Mouse (Mus musculus) limb, embryonic 14.5 days (tissue): ENCODE measurements at regions not wholly inside any gene's neighbourhood (a gene's known extent, or its start where the extent isn't known, plus 50 kb on each side); places are given as distances from the start of the nearest gene placed in this dataset.
A peak's percentile ranks its signal among the peaks of the same experiment; 100 is the strongest.

Experiments used
- ATAC-seq: fragments of 200-750 bp; cut with Nextera tagmentation; 2 replicates; pipeline ENCODE4 v1.8.0; 2017; ENCODE audit warnings: low read depth, moderate number of reproducible peaks, moderate TSS enrichment; ENCODE audit not compliant: low FRiP score
- DNase-seq: peaks from one replicate; pipeline ENCODE4 v3.0.0-alpha.2; 2015; ENCODE audit warnings: low spot score
- H3K27ac ChIP-seq: fragments of 300-500 bp; sonication (generic); replicated peaks from 2 replicates; pipeline ENCODE4 v1.5.1; 2014; ENCODE audit warnings: low read depth, mild to moderate bottlenecking, low read length, moderate library complexity, mixed read lengths
- H3K27me3 ChIP-seq: fragments of 300-500 bp; sonication (generic); 2 replicates; pipeline ENCODE4 v1.6.1; 2014; ENCODE audit warnings: low read length, mixed read lengths; ENCODE audit not compliant: control insufficient read depth, insufficient read depth
- H3K36me3 ChIP-seq: fragments of 300-500 bp; sonication (generic); 2 replicates; pipeline ENCODE4 v1.6.1; 2014; ENCODE audit warnings: mild to moderate bottlenecking, low read length, moderate library complexity, mixed read lengths; ENCODE audit not compliant: control insufficient read depth, insufficient read depth
- H3K4me1 ChIP-seq: fragments of 300-500 bp; sonication (generic); 2 replicates; pipeline ENCODE4 v1.6.1; 2014; ENCODE audit warnings: antibody characterized with exemption, low read length, mixed read lengths; ENCODE audit not compliant: control insufficient read depth, insufficient read depth
- H3K4me2 ChIP-seq: fragments of 300-500 bp; sonication (generic); replicated peaks from 2 replicates; pipeline ENCODE4 v1.6.1; 2014; ENCODE audit warnings: low read depth, mild to moderate bottlenecking, low read length, moderate library complexity; ENCODE audit not compliant: severe bottlenecking
- H3K4me3 ChIP-seq: fragments of 300-500 bp; sonication (generic); replicated peaks from 2 replicates; pipeline ENCODE4 v1.5.1; 2014; ENCODE audit warnings: low read length
- H3K9ac ChIP-seq: fragments of 300-500 bp; sonication (generic); 2 replicates; pipeline ENCODE4 v1.6.1; 2014; ENCODE audit warnings: mild to moderate bottlenecking, low read depth, low read length, moderate library complexity; ENCODE audit not compliant: severe bottlenecking
- H3K9me3 ChIP-seq: fragments of 300-500 bp; sonication (generic); 2 replicates; pipeline ENCODE4 v1.6.1; 2016; ENCODE audit warnings: low read length; ENCODE audit not compliant: control insufficient read depth
- POLR2A ChIP-seq: fragments of 200-500 bp; IDR thresholded peaks from 2 replicates; pipeline ENCODE4 v1.8.0; 2012; ENCODE audit warnings: inconsistent platforms, mild to moderate bottlenecking, moderate library complexity, borderline replicate concordance; ENCODE audit not compliant: insufficient read depth, insufficient read length; ENCODE audit errors: extremely low read depth
- WGBS: fragments of 180-500 bp; shearing (Covaris S2); extraction: QIAGEN DNeasy Blood & Tissue Kit; methylation state at CpG from one replicate; pipeline ENCODE4 v1.1.7; 2014; 5-methylcytosine and 5-hydroxymethylcytosine counted together

DNA sequence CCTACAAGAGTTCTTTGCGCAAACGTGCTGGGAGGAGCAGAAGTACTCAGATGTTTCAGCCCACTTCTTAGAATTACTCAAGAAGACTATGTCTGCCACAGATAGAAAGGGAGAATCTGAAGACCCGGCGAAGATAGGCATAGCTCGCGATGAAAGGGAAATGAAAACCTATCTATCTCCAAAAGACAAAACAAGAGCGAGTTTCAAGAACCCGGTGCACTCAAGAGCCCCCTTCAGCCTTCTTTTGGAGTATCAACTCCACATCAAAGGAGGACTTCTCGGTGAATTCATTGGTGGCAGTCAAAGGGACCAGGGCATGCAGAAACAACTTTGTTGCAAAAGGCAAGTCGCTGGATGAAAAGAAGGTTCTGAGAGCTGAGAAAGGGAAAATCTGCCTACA lies 63.8 kb upstream of the Nek7 start:
- Histone ChIP-seq H3K4me2 (no peak overlapping the region), H3K4me1 (no peaks in the 10 kb centered on the region), H3K27me3 (no peaks in the 10 kb centered on the region), H3K9me3 (no peaks in the 10 kb centered on the region), H3K4me3 (no peak overlapping the region), H3K27ac (no peak overlapping the region), H3K36me3 (no peaks in the 10 kb centered on the region), H3K9ac (no peak overlapping the region)
- no peak for TF ChIP-seq POLR2A
- whole genome bisulfite sequencing, result 85% methylated on average over 10 of the region's 10 CpGs
- DNase-seq (no peak), ATAC-seq (no peak)

- Histone ChIP-seq H3K9me3 (no peaks in the 10 kb centered on the region), H3K36me3 (no peaks in the 10 kb centered on the region), H3K4me3 (no peak overlapping the region), H3K4me1 (no peaks in the 10 kb centered on the region), H3K27me3 (no peaks in the 10 kb centered on the region), H3K9ac (no peak overlapping the region), H3K4me2 (no peak overlapping the region), H3K27ac (no peak overlapping the region)
- WGBS, result 36% methylated on average over 4 of the region's 4 CpGs
- ATAC-seq (no peak), DNase-seq (no peak)
- TF ChIP-seq POLR2A, result no peak
These were observed 62.0 kb upstream of the Nek7 start for GRCm38 (mm10) chr1:138681970-138682369.

DNA sequence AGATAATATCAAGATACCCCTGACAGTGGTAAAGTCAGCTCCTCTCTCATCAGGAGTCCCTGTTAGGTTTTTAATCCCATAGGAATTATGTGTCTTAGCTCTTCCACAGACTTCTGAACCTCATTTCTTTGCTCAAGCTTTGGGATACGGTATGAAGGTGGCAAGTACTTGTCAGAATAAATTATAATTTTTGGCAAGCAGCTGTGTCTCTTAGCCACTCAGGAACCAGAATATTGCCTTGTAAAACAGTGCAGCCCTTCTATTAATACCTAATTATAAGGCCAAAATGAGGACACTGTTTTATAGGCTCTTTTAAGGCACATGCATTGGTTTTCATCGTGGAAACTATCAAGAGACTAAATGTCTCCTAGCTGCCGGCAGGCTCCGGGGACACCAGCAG lies 54.3 kb upstream of the Nek7 start:
- Histone ChIP-seq H3K9me3 (no peaks in the 10 kb centered on the region), H3K4me2 (no peak overlapping the region), H3K4me3 (no peak overlapping the region), H3K27me3 (no peaks in the 10 kb centered on the region), H3K9ac (no peak overlapping the region), H3K27ac (no peak overlapping the region), H3K4me1 (peaks cover 2% of the 10 kb centered on the region; the same call in 1 of the 2 replicates), H3K36me3 (no peaks in the 10 kb centered on the region)
- DNase-seq (no peak), ATAC-seq (peak; percentile 34; the same call in 1 of the 2 replicates)
- TF ChIP-seq POLR2A, result no peak
- 33% methylated on average over 4 of the region's 4 CpGs for WGBS
